Mouse (Mus musculus) lung, postnatal 0 days (tissue): Measurements from ENCODE around the gene Olig3.

Experiments used
- CTCF ChIP-seq: IDR thresholded peaks from 2 replicates; pipeline ENCODE4 v1.5.1; 2016; ENCODE audit warnings: antibody characterized with exemption, mild to moderate bottlenecking
- EP300 ChIP-seq: IDR thresholded peaks from 2 replicates; pipeline ENCODE4 v1.6.1; 2016; ENCODE audit warnings: antibody characterized with exemption, mild to moderate bottlenecking, control low read depth

GRCm38 (mm10) chr10:19370146-19370545 lies 13.8 kb downstream of the Olig3 start:
- no peak for TF ChIP-seq EP300
- no peak for TF ChIP-seq CTCF
